Mouse (Mus musculus) urinary bladder, postnatal 25 days (tissue): ENCODE measurements around the gene Cdt1.
"Not testable (repeated sequence)": the region's sequence is repeated elsewhere in the genome, so short reads cannot be mapped to it uniquely, and the experiment has no call there.

ENCODE experiments used
- DNase-seq: peaks from one replicate; pipeline ENCODE4 v3.0.0; 2022; ENCODE audit warnings: low spot score

Gene Cdt1

GRCm38 (mm10) chr8:122550234-122550994 lies 17.4 kb upstream of the Cdt1 start:
- peak; percentile 47 for DNase-seq

GRCm38 (mm10) chr8:122550995-122551264 lies 16.9 kb upstream of the Cdt1 start:
- DNase-seq: no peak

- DNase-seq: peak; percentile 96
These were observed 16.4 kb upstream of the Cdt1 start, which contains the start of gene Piezo1 for GRCm38 (mm10) chr8:122551265-122552051. TSS of gene Piezo1 (minus strand) at chr8:122551329.

- DNase-seq: no peak
These were observed 13.0 kb upstream of the Cdt1 start for GRCm38 (mm10) chr8:122554786-122555185.

DNA sequence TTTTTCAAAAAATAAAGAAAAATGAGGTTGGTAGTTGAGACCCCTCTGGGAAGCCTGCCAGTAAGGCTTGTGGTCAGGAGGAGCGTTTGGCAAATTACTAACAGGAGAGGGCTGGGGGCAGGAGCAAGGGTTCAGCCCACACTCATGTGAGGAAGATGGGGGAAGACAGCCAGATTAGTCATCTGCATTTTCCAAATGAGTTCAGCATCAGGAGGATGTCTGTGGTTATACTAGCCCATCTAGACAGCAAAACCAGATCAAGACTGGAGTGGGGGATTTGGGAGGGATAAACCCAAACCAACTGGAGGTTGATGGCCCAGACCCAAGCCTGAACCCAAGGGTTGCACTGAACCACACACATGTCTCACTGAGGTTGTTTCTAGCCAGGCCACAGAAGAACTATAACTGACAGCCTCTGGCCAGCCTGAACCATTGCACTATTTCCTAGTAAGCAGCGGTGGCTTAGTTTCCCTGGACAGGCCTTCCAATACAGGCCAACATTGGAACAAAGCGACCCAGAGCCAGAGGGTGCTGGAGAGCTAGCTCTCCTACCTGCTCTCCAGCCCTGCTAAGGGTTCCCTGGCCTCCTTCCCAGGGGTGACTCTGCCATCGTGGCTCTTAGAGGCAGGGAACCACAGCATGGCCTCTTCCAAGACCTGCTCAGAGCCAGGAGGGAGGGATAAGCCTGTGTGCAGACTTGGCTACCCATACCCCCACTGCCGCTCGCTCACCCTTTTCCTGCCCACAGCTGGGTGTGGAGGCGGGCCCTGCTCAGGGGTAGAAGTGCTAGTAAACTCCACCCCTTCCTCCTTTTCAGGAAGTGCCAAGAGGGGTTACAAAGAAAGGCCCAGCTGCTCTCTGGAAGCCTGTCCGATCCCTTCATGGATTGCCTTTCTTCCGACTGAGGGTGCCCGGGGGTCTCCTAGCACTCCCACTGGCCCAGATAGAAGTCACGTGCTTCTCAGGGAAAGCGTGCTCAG lies 11.5 kb upstream of the Cdt1 start:
- no peak for DNase-seq

GRCm38 (mm10) chr8:122557248-122558038 lies 10.4 kb upstream of the Cdt1 start:
- no peak for DNase-seq

DNA sequence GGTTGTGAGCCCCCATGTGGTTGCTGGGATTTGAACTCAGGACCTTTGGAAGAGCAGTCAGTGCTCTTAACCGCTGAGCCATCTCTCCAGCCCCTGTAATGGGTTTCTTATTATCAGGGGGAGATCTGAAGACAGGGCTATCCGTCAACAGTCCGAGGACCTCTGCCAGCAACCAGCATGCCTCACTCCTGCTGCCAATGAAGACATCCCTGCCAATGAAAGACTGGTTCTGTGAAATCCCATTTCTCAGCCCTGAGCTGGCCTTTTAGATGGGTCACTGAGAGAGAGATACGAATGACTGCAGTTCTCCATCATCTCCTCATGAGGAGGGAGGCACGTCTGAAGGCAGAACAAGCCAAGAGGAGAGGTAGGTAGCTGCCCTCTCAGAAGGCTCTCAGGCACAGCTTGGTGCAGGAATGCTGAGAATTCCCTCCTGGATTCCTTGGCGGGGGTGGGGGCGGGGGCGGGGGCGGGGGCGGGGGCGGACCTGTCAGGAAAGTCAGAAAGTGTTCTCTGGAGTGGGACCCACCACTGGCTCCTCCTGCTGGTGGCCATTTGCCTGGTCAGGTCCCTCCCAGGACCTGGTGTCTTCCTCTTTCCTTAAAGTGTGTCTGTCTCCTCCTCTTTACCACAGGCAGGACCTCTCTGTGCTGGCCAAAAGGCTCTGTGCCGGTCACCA lies 9.0 kb upstream of the Cdt1 start:
- no peak for DNase-seq

DNA sequence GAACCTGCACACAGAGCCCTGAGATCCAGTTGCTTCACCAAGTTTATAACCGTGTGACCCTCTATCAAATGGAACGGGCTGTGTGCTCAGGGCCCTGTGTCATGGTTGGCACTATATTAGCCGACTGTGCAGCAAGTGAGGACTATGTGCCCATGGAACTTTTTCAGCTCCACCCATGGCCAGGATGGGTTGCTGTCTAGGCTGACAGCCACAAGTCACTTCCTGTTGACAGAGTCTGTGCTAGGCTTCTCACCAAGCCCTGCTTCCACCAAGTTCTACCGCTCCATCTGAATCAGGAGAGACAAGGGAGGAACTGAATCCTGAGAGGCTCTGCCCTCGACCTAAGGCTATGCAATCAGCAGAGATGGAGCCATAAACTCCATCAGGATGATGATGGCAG lies 6.6 kb upstream of the Cdt1 start:
- DNase-seq: no peak

- DNase-seq: no peak
These were observed 3.2 kb upstream of the Cdt1 start for GRCm38 (mm10) chr8:122564363-122565352.

DNA sequence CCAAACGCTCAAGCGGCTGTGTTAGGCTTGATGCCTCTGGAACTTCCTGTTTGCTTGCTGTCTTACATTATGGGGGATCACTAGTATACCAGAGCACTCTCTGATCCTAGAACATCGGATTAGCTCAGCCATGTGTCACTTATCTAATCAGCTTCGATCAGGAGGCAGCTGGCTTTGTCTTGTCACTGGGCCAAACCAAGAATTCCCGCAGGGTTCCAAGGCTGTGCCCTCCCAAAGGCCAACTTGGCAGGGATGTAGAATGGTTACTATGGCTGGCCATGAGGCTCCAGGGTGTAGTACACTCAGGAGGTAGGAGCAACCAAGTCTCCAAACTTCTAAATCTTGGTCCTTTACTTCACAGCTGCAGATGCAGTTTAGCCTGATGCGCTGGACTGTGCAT lies 1.0 kb upstream of the Cdt1 start:
- no peak for DNase-seq

- DNase-seq: no peak
These were observed 292 bp downstream of the Cdt1 start for GRCm38 (mm10) chr8:122568109-122568504.

GRCm38 (mm10) chr8:122568881-122569309 lies 1.1 kb downstream of the Cdt1 start:
- no peak for DNase-seq

DNA sequence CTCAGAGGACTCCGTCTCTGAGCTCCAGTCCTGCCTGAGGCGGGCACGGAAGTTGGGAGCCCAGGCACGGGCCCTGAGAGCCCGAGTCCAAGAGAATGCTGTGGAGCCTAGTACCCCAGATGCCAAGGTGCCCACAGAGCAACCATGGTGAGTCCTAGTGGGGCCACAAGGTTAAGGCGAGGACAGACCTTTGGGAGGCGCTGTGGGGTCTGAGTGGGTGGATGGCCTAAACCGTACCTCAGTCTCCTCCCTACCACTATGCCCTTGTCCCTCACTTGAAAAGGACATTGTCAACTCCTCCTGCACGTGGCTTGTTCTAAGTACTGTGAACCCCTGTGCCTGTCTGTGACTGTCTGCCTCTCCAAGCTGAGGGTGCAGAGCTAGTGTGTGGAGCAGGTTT lies 1.5 kb downstream of the Cdt1 start:
- no peak for DNase-seq

DNA sequence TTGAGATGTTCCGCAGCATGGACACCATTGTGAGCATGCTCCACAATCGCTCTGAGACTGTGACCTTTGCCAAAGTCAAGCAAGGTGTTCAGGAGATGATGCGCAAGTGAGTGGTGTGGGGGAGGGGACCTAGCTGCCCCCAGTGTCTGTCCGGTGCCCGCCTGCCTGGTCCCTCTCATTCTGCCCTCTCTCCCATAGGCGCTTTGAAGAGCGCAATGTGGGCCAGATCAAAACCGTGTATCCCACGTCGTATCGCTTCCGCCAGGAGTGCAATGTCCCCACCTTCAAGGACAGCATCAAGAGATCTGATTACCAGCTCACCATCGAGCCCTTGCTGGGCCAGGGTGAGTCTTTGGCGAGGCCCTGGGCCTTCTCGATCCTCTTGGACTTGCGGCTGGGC lies 2.2 kb downstream of the Cdt1 start:
- no peak for DNase-seq

DNA sequence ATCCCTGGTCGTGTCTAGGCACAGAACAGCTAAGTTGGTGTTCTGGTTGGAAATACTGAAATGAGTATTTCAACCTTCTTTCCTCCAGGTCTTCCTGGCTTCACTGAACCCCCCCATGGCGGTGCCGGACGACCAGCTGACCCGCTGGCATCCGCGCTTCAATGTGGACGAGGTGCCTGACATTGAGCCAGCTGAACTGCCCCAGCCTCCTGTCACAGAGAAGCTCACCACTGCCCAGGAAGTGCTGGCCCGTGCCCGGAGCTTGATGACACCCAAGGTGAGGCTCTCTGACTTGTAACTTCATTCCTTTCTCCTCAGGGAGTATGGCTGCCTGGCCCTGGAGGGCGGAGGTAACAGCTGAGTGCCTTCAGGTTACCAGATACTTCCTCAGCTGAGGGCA lies 3.3 kb downstream of the Cdt1 start:
- no peak for DNase-seq

DNA sequence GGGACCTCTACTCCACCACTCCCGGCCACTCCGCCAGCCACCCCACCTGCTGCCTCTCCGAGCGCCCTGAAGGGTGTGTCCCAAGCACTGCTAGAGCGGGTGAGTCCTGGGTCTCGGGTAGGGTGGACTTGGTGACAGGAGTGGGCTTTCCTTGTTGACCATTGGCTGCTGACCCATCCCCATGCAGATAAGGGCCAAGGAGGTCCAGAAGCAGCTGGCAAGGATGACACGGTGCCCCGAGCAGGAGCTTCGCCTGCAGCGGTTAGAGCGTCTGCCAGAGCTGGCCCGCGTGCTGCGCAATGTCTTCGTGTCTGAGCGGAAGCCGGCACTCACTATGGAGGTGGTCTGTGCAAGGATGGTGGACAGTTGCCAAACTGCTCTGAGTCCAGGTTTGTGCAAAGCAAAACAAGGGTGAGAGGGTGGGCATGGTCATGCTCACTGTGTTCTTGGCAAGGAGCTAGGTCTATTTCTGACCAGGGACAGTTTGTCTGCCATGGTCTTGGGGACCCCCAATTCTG lies 4.0 kb downstream of the Cdt1 start:
- no peak for DNase-seq

DNA sequence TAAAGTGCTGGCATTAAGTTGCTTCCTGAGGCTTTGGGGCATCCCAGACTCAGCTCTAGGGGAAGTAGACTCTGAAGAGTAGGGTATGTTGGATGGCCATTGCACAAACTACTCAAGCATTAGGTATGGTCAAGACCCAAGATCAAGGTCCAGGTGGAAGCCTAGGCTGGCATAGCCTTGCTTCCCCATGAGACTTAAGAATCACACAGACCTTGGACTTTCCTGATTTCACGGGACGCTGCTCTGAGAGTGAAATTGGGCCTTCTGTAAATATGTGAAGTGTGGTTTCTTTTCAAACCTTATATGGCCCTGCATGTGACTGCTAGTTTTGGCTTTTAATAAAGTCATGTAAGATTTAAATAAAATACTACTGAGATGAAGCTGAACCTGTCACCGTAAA lies 4.9 kb downstream of the Cdt1 start:
- DNase-seq: no peak

DNA sequence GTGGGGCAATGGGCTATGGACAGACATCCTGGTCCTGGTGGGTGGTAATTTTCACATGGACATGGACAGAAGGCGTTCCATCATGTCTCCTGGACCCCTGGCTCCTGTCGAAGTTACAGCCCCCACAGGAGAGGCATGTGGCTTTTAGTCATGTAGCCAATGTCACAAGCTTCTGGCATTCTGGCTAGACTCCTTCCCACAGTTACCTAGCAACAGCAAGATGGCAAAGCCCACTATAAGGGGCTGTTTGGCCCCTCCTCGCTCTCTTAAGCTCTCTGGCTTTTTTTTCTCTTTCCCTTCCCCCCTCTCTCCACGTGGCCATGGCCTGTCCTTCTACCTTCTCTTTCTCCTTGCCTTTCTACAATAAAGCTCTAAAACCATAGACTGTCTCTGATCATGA lies 5.4 kb downstream of the Cdt1 start:
- DNase-seq: not testable (repeated sequence)

DNA sequence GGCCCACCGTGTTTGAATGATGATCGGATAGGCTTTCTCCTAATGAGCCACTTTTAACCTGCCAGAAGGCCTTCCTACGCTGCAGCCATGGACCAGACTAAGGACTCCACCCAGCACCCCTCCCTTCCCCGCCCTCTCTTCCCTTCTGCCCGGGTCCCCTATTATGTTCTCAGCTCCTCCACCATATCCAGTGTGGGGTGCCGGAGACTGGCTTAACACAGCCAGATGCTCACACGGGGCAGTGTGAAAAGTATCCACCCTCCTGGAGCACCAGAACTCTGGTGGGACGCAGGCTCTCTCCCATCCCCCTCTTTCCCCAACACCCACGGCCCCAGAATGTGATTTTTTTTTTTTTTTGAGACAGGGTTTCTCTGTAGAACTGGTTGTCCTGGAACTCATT lies 5.8 kb downstream of the Cdt1 start:
- no peak for DNase-seq

DNA sequence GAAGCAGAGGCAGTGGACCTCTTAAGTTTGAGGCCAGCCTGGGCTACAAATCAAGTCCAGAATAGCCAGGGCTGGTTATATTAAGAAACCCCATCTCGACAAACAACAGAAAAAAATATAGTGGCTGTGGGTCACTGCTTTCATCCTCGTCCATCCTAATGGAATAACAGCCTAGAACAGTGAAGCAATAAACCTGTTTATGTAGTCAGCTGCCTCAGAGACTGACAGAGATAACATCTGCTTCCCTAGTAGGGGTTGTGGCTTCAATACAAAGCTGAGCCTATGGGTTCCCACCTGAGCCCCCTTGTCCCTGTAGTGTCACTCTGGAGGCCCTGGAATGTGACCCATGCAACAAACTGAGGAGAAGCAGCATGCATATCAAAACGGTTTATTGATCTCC lies 6.4 kb downstream of the Cdt1 start:
- no peak for DNase-seq
